Mouse (Mus musculus) fat pad, adult 2 months (tissue): Measurements from ENCODE around the gene Nup54.

ENCODE experiments used
- DNase-seq: peaks from one replicate; pipeline ENCODE4 v3.0.0-alpha.2; 2011; ENCODE audit warnings: low read depth, low spot score; ENCODE audit errors: extremely low read depth

Nup54 gene

DNA sequence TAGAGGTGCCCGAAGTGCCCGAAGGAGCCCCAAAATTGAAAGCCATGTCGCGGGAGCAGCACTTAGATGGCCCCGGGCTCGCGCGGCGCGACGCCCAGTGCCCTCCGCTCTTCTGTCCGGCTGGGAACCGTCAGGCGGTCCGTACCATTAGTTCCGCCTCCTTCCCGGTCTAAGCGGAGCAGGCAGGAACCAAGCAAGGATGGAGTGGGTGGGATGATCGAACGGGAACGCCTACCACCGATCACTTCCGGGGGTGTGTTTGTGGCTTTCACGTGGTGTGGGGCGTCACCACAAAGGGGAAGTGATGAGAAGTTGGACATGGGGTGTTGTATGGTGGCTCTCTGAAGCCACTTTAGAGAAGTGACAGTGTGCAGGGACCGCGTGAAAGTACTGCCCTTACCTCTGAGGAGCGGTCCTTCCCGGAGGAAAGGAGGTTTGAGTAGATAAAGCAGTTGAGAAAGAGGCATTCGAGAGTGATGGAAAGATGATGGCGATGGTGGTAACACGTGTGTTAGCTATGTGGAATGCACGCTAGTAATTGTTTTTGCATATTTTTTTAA is at the start of gene Nup54:
Gene Nup54, minus strand, starts transcription at position 195 of the 560 bp plus-strand sequence.
- peak; percentile 68 for DNase-seq

DNA sequence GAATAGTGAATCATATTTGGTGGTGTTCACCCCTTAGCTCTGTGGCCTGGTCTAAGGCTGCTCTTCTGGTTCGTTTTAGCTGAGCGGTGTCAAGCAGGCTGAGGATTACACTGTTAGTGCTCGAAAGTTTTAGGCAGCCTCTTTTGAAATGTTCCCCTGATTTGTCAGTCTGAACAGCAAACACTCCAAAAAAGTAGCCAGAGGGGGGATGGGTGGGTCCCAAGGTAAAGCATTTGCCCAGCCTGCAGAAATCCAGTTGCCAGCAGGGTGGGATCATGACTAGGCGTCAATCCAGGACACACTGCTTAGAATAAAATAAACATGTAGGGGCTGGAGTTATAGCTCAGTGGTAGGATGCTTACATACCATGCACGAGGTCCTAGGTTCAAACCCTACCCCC is 37.8 kb upstream of the Nup54 start:
- DNase-seq: no peak

DNA sequence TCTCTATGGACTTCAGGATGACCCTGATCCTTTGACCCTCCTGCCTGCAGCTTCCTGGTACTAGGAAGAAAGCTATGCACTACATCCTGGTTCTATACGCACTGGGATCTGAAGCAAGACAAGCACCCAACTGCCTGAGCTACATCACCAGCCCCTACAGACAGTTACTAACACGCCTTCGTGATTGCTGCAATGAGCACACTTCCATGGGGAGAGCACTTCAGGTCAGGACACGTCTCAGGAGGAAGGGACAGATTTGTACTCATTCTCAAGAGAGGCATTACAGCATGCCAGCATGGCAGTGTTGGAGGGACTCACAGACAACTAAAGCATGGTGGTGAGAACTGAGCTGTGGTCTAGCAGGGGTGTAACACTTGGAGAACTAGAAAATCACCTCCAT is 36.5 kb upstream of the Nup54 start:
- no peak for DNase-seq

- no peak for DNase-seq
Observed at GRCm38 (mm10) chr5:92469201-92470130, 34.4 kb upstream of the Nup54 start.

- DNase-seq: no peak
Observed at GRCm38 (mm10) chr5:92468234-92468633, 33.2 kb upstream of the Nup54 start.

DNA sequence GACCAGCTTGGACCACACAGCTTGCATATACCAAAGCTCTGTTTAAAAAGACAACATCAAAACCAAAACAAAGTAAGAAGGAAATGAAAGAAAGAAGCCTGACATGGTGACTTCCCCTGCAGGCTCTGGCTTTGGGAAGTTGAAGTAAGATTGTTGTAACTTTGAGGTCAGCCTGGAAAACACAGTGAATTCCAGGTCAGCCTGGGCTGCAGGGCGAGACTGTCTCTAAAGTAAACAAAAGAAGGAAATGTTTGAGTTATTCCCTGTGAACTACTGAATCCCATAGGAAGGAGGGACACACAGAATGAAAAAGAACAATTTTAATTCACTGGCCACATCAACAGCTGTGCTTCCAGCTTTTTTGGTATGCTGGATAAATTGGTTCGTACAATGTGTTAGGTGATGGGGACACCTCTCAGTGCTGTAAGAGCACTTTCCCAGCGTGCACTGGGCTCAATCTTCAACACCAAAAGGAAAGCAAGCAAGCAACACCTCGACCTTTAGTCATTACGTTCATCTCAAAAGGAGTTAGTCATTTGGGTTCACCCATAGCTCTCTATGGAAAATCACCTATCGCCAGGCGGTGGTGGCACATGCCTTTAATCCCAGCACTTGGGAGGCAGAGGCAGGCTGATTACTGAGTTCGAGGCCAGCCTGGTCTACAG is 32.2 kb upstream of the Nup54 start:
- no peak for DNase-seq

DNA sequence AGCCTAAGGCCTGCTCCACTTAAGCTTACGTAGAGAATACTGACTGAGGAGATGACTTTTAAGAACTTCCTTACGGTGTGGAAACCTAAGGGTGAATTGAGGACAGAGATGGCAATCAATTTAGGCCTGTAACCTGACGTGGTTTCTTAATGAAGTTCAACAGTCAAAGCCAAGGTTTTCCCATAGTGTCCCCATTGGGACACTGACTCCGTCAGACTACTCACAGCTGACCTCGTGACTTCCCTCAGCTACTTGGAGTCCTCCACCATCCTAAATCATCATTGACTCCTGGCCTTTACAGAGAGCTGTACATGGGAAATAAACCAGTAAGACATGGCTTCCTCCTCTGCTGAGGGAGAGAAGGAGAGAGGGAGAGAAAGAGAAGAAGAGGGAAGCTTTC is 30.5 kb upstream of the Nup54 start:
- no peak for DNase-seq

DNA sequence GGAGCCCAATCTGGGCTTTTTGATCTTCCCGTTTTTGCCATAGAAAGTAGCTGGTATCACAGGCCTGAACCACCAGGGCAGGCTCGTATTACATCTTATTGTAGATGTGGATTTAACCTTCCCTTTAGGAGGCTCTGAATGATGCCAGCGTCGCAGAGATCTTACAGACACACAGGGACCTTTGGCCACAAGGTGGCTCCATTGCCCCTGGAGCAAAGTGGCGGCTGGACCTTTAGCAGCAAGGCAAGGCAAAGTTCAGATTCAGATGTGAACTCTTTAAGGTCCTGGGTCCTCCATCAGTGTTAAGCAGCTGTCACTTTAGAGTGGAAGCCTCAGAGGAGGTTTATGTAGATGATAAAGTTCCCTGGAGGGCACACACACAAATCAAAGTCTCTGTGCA is 26.3 kb upstream of the Nup54 start:
- no peak for DNase-seq

- no peak for DNase-seq
Observed at GRCm38 (mm10) chr5:92458726-92459125, 23.7 kb upstream of the Nup54 start.

- no peak for DNase-seq
Observed at GRCm38 (mm10) chr5:92457410-92457809, 22.4 kb upstream of the Nup54 start.

GRCm38 (mm10) chr5:92452876-92453275 is 17.9 kb upstream of the Nup54 start:
- DNase-seq: no peak

DNA sequence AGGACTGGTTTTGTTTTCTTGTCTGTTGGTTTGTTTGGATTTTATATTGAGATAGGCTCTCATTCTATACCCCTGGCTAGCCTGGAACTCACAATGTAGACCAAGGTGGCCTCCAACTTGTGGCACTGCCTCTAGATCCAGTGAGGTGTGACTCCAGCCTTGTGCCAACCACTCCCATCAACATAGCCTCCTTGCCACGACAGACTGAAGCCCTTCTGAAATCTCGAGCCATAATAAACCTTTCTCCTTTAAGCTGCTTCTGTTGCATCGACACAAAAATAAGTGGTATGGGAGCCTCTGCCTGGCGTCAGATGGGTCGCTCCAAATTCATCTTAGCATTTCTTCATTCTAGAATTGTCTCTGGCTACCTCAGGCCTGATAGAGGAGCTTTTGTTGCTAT is 11.7 kb upstream of the Nup54 start:
- no peak for DNase-seq

DNA sequence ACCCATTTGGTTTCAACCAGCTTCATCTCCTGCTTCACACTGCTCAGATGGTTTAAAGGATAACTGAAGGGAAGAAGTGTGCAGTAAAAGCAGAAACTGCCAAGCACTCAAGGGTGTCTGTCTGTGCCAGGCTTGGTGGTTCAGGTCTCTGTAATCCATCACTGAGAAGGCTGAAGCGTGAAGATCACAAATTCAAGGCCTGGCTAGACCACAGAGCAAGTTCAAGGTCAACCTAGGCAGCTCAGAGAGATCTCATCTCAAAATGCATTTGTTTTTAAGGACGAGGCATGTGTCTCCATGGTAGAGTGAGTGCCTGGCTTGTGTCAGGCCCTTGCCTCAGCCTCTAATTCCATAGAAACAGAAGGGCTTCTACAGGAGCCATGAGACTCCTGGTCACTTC is 10.0 kb upstream of the Nup54 start:
- DNase-seq: no peak

DNA sequence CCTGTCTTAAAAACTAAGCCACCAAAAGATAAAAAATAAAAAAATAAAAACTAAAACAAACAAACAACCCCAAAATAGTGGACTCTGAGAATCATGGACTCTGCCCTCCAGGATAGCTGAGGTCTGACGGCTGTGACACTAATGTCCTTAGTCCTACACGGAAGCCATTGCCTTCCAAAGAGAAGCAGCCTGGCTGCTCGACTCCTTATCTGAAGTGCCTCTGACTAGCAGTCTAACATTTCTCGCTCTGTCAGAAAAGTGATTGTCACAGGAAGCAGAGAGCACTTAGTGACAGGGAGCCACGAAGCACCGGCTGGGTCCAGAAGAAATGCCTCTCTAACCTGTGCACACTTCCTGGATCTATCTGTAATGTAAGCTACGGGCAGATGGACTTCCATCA is 7.9 kb upstream of the Nup54 start:
- DNase-seq: no peak

- DNase-seq: no peak
Observed at GRCm38 (mm10) chr5:92441494-92441893, 6.5 kb upstream of the Nup54 start.

GRCm38 (mm10) chr5:92438540-92438939 is 3.5 kb upstream of the Nup54 start:
- DNase-seq: no peak

- DNase-seq: no peak
Observed at GRCm38 (mm10) chr5:92434571-92434985, 441 bp downstream of the Nup54 start.

GRCm38 (mm10) chr5:92434070-92434469 is 949 bp downstream of the Nup54 start:
- DNase-seq: no peak

DNA sequence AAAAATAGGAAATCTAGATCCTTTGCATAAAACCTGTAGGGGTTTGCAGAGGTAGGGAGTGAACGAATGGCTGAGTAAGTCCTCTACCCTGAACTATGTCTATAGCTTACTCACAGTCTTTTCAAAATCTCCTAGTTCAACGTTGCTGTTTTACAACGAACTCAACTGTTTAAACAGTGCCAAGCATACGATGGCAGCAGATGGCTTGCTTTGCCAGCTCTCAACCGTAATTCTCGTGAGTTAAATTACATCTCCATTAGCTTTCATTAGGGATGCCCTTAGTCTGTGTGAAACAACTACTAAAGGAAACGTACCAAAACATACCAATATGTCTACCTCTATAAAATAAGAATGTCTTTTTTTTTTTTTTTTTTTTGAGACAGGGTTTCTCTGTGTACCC is 3.4 kb downstream of the Nup54 start:
- no peak for DNase-seq

DNA sequence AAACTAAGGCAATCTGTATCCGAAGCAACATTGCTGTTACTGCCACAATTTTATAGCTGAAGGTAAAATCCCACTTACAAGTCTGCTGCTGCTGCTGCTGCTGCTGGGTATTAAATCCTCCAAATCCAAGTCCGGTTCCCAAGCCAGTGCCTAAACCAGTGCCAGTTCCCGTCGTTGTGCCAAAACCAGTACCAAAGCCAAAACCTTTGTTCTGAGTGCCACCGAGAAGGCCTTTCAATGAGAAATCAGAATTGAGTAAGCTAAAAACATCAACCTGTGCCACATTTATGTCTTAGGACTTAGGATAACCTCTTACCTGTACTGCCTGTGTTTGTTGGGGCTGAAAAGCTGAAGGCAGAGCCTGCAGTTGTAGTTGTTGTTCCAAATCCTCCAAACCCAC is 4.3 kb downstream of the Nup54 start:
- peak; percentile 76 for DNase-seq

DNA sequence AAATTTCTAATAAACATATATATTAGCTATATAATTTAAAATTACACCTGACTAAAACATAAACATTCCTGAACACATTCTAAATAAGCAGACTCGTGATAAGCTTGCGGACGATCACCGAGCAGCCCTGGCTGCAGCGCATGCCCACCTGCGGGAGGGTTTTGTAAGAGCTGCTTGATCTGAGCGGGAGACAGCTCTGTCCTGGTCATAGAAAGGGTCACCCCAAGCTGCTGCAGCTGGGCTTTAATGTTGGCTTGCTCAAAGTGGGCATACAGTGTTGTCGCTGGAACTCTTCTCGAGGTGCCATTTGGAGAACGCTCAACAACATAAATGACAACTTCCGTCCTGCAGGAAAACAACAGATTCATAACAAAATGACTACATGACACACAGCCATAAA is 10.9 kb downstream of the Nup54 start:
- DNase-seq: no peak

- DNase-seq: no peak
Observed at GRCm38 (mm10) chr5:92413982-92414375, 21.0 kb downstream of the Nup54 start.
